Mouse (Mus musculus) CH12.LX (cell line): Measurements from ENCODE around the gene Rxfp4. TPM values are rescaled to one million over a fixed set of nuclear protein-coding genes. Genes with fewer than 3 reads are reported as not detected.

ENCODE experiments used
- DNase-seq: peaks from one replicate; pipeline ENCODE4 v3.0.0-alpha.2; 2013; ENCODE audit errors: extremely low read depth
- H3K27ac ChIP-seq: 2 replicates; pipeline ENCODE4 v1.5.1; 2012; ENCODE audit warnings: low read depth, mild to moderate bottlenecking, control low read depth, moderate library complexity; ENCODE audit not compliant: insufficient read depth
- H3K27me3 ChIP-seq: replicated peaks from 2 replicates; pipeline ENCODE3; 2012; ENCODE audit warnings: inconsistent platforms
- H3K36me3 ChIP-seq, 2 experiments: replicated peaks in 1 of 2; 2 replicates each; pipeline versions ENCODE3 to v1.6.1; 2012; ENCODE audit warnings: inconsistent platforms in 1 of 2, low read length in 1 of 2, mild to moderate bottlenecking in 1 of 2, mixed read lengths in 1 of 2, moderate library complexity in 1 of 2; ENCODE audit not compliant: control insufficient read depth in 1 of 2, insufficient read depth in 1 of 2
- H3K4me1 ChIP-seq, 2 experiments: 2 replicates each; pipeline ENCODE4 v1.6.1; 2012; ENCODE audit warnings: inconsistent platforms in 1 of 2, moderate library complexity in 1 of 2; ENCODE audit not compliant: insufficient read depth in 2 of 2, control insufficient read depth in 1 of 2
- H3K4me2 ChIP-seq: 2 replicates; pipeline ENCODE4 v1.6.1; 2012; ENCODE audit warnings: low read depth, mild to moderate bottlenecking, control low read depth; ENCODE audit not compliant: poor library complexity, insufficient read depth, severe bottlenecking
- H3K4me3 ChIP-seq, 3 experiments: fragments of 150-350 bp in 1 of 3; sonication (generic) in 1 of 3; replicated peaks in 1 of 3; 2 replicates each; pipeline versions ENCODE3 to v1.5.1; 2011 to 2012; ENCODE audit warnings: low read depth in 2 of 3, low read length in 2 of 3, mild to moderate bottlenecking in 2 of 3, moderate library complexity in 2 of 3, control low read depth in 1 of 3, improper control_type of control experiment in 1 of 3, inconsistent platforms in 1 of 3, mixed read lengths in 1 of 3; ENCODE audit not compliant: poor library complexity in 1 of 3
- H3K79me2 ChIP-seq: replicated peaks from 2 replicates; pipeline ENCODE4 v1.6.1; 2012; ENCODE audit warnings: mild to moderate bottlenecking, moderate library complexity; ENCODE audit not compliant: control insufficient read depth, poor library complexity, insufficient read depth, severe bottlenecking; ENCODE audit errors: extremely low read depth
- H3K9ac ChIP-seq: 2 replicates; pipeline ENCODE4 v1.6.1; 2012; ENCODE audit warnings: low read depth, mild to moderate bottlenecking, control low read depth, moderate library complexity; ENCODE audit not compliant: insufficient read depth
- H3K9me3 ChIP-seq: replicated peaks from 2 replicates; pipeline ENCODE3; 2012; ENCODE audit warnings: low read length, inconsistent platforms, mixed read lengths
- BHLHE40 ChIP-seq: IDR thresholded peaks from 2 replicates; pipeline ENCODE4 v1.6.1; 2011; ENCODE audit warnings: mild to moderate bottlenecking, low read depth, low read length, improper control_type of control experiment
- CHD2 ChIP-seq: IDR thresholded peaks from 2 replicates; pipeline ENCODE4 v1.6.1; 2011; ENCODE audit warnings: low read length, improper control_type of control experiment
- EP300 ChIP-seq: IDR thresholded peaks from 2 replicates; pipeline ENCODE4 v1.6.1; 2011; ENCODE audit warnings: low read length, improper control_type of control experiment
- ETS1 ChIP-seq: conservative IDR thresholded peaks from 2 replicates; pipeline ENCODE4 v1.6.1; 2012; ENCODE audit warnings: low read depth, mild to moderate bottlenecking, inconsistent platforms, low read length, improper control_type of control experiment, moderate library complexity
- GABPA ChIP-seq: IDR thresholded peaks from 2 replicates; pipeline ENCODE4 v1.6.1; 2012; ENCODE audit warnings: low read depth, low read length, improper control_type of control experiment, inconsistent platforms; ENCODE audit not compliant: insufficient replicate concordance
- IRF4 ChIP-seq: IDR thresholded peaks from 2 replicates; pipeline ENCODE4 v1.6.1; 2014; ENCODE audit warnings: low read depth, mild to moderate bottlenecking, inconsistent platforms, low read length, improper control_type of control experiment
- JUND ChIP-seq: conservative IDR thresholded peaks from 2 replicates; pipeline ENCODE4 v1.6.1; 2011; ENCODE audit warnings: low read depth, low read length, improper control_type of control experiment
- MAX ChIP-seq: IDR thresholded peaks from 2 replicates; pipeline ENCODE4 v1.6.1; 2011; ENCODE audit warnings: low read length, improper control_type of control experiment
- MAZ ChIP-seq: IDR thresholded peaks from 2 replicates; pipeline ENCODE4 v1.6.1; 2012; ENCODE audit warnings: low read depth, mild to moderate bottlenecking, inconsistent platforms, low read length, improper control_type of control experiment, moderate library complexity
- MEF2A ChIP-seq: IDR thresholded peaks from 2 replicates; pipeline ENCODE4 v1.6.1; 2014; ENCODE audit warnings: low read depth, mild to moderate bottlenecking, inconsistent platforms, low read length, improper control_type of control experiment, borderline replicate concordance
- MXI1 ChIP-seq: IDR thresholded peaks from 2 replicates; pipeline ENCODE4 v1.6.1; 2011; ENCODE audit warnings: mild to moderate bottlenecking, low read depth, low read length, improper control_type of control experiment
- MYC ChIP-seq: IDR thresholded peaks from 2 replicates; pipeline ENCODE4 v1.6.1; 2011; ENCODE audit warnings: low read depth, mild to moderate bottlenecking, improper control_type of control experiment, low read length
- NRF1 ChIP-seq: IDR thresholded peaks from 2 replicates; pipeline ENCODE4 v1.6.1; 2014; ENCODE audit warnings: low read depth, mild to moderate bottlenecking, inconsistent platforms, low read length, improper control_type of control experiment, moderate library complexity
- RAD21 ChIP-seq: IDR thresholded peaks from 2 replicates; pipeline ENCODE4 v1.6.1; 2011; ENCODE audit warnings: low read depth, mild to moderate bottlenecking, low read length, improper control_type of control experiment, moderate library complexity
- RCOR1 ChIP-seq: conservative IDR thresholded peaks from 2 replicates; pipeline ENCODE4 v1.6.1; 2012; ENCODE audit warnings: low read depth, mild to moderate bottlenecking, inconsistent platforms, low read length, improper control_type of control experiment
- SIN3A ChIP-seq: IDR thresholded peaks from 2 replicates; pipeline ENCODE4 v1.6.1; 2012; ENCODE audit warnings: low read length, improper control_type of control experiment, inconsistent platforms
- SMC3 ChIP-seq: IDR thresholded peaks from 2 replicates; pipeline ENCODE4 v1.6.1; 2011; ENCODE audit warnings: low read depth, low read length, improper control_type of control experiment
- TBP ChIP-seq: conservative IDR thresholded peaks from 2 replicates; pipeline ENCODE4 v1.6.1; 2011; ENCODE audit warnings: low read depth, low read length, improper control_type of control experiment
- TCF12 ChIP-seq: IDR thresholded peaks from 2 replicates; pipeline ENCODE4 v1.6.1; 2014; ENCODE audit warnings: low read depth, mild to moderate bottlenecking, inconsistent platforms, low read length, improper control_type of control experiment
- USF1 ChIP-seq: IDR thresholded peaks from 2 replicates; pipeline ENCODE4 v1.6.1; 2014; ENCODE audit warnings: low read depth, mild to moderate bottlenecking, inconsistent platforms, low read length, improper control_type of control experiment
- ZNF384 ChIP-seq: IDR thresholded peaks from 2 replicates; pipeline ENCODE4 v1.6.1; 2012; ENCODE audit warnings: low read depth, low read length, improper control_type of control experiment, inconsistent platforms
- dilution Hi-C: fragments of 300-500 bp; cut with MboI; formaldehyde crosslinking; loops from 2 replicates; pipeline ENCODE4 v1.14.3; 2020; ENCODE audit warnings: low sequenced_read_pairs; ENCODE audit not compliant: extremely low pct_unique_long_range_greater_than_20kb, extremely low pct_ligation_motif_present
- in situ Hi-C: fragments of 300-500 bp; cut with MboI; formaldehyde crosslinking; loops from 3 replicates; pipeline ENCODE4 v1.14.3; 2019; ENCODE audit warnings: low sequenced_read_pairs, low pct_ligation_motif_present, low pct_unique_long_range_greater_than_20kb, mixed read lengths
- polyA plus RNA-seq: library from polyadenylated mRNA; unstranded; fragments of >175 nt; gene quantifications from 2 replicates; pipeline ENCODE4 v1.2.1, GENCODE M21; 2012; ENCODE audit warnings: low read depth; ENCODE audit not compliant: insufficient read length
- total RNA-seq, 2 experiments: library from RNA; depleted of rRNA; stranded (reverse); fragments of 300-350 nt in 1 of 2; fragments of >200 nt in 1 of 2; gene quantifications; 2 replicates each; pipeline ENCODE4 v1.2.3; 2012 to 2014

Gene Rxfp4
- total and polyA plus RNA-seq, 3 experiments: not detected

- Histone ChIP-seq H3K27me3 (peaks cover 8% of the 10 kb centered on the region), H3K4me2 (no peak overlapping the region), H3K9me3 (no peaks in the 10 kb centered on the region), H3K4me3 (no peak overlapping the region), H3K27ac (no peak overlapping the region), H3K79me2 (peaks cover 22% of the 10 kb centered on the region), H3K4me1 (peaks cover 18 to 60% of the 10 kb centered on the region in 2 experiments), H3K9ac (no peak overlapping the region), H3K36me3 (no peaks in the 10 kb centered on the region)
- dilution Hi-C loops: no loop called here
- DNase-seq: no peak
- no peak for TF ChIP-seq CHD2
- no peak for TF ChIP-seq MAZ
- no peak for TF ChIP-seq ZNF384
- no peak for TF ChIP-seq JUND
- TF ChIP-seq GABPA: no peak
- TF ChIP-seq SIN3A: no peak
- no peak for TF ChIP-seq EP300
- TF ChIP-seq NRF1: no peak
- TF ChIP-seq RAD21: no peak
- in situ Hi-C loops: loop anchor here (25.0 kb wide), 1 partner anchor 119 kb away; no protein-coding TSS in a partner anchor
Observed at GRCm38 (mm10) chr3:88618074-88618871, 34.7 kb downstream of the Rxfp4 start.

GRCm38 (mm10) chr3:88616951-88617500, 35.9 kb downstream of the Rxfp4 start:
- no peaks in the 10 kb centered on the region for H3K36me3 ChIP-seq
- peak overlapping the region; percentile 43; the same call in 1 of the 2 replicates for H3K4me2 ChIP-seq
- dilution Hi-C loops: no loop called here
- H3K9me3 ChIP-seq: no peaks in the 10 kb centered on the region
- H3K9ac ChIP-seq: no peak overlapping the region
- peaks cover 8% of the 10 kb centered on the region for H3K27me3 ChIP-seq
- TF ChIP-seq USF1: no peak
- 0 out of 2 replicates have a peak, but pooled peaks have one; percentile 22 for TF ChIP-seq MAX
- TF ChIP-seq, all 38 proteins: peak for 1
- Histone ChIP-seq H3K27ac (no peak overlapping the region), H3K79me2 (peaks cover 10% of the 10 kb centered on the region), H3K4me3 (no peak overlapping the region), H3K4me1 (peaks cover 18 to 56% of the 10 kb centered on the region in 2 experiments)
- in situ Hi-C loops: loop anchor here (25.0 kb wide), 1 partner anchor 120 kb away; no protein-coding TSS in a partner anchor
- DNase-seq: no peak

DNA sequence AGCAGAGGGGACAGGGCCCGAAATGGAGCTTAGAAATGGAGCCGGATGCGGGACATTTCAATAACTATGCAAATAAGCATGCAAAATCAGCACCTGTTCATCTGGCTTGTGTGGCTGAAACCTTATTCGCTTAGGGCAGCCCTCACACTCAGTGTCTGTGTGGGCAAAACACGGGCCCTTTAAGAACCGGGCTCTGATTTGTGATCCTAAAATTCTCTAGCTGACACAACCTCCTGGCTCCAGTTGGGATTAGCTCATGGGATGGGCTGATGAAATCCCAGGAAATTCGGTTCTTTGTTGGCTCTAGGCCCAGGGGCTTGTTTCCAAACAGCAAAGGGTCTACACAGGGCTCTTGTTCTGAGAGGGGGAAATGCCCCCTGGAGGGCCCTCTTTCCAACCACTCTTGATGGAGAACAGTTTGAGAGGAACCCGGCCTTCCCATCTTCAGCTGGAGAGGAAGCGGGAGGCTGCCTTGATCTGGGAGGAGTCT, 37.0 kb downstream of the Rxfp4 start:
- peak overlapping the region; percentile 84 for H3K4me2 ChIP-seq
- in situ Hi-C loops (loop anchor here (25.0 kb wide), 1 partner anchor 121 kb away; no protein-coding TSS in a partner anchor), dilution Hi-C loops (no loop called here)
- H3K36me3 ChIP-seq: no peaks in the 10 kb centered on the region
- H3K4me1 ChIP-seq: peaks cover 18 to 56% of the 10 kb centered on the region in 2 experiments
- H3K9me3 ChIP-seq: no peaks in the 10 kb centered on the region
- DNase-seq: peak; percentile 73
- H3K4me3 ChIP-seq: peak overlapping the region in 1 of 3 experiments; percentile 18
- no peak overlapping the region for H3K27ac ChIP-seq
- H3K27me3 ChIP-seq: peaks cover 8% of the 10 kb centered on the region
- no peaks in the 10 kb centered on the region for H3K79me2 ChIP-seq
- 0 out of 2 replicates have a peak, but pooled peaks have one; percentile 16 for TF ChIP-seq MXI1
- TF ChIP-seq IRF4: peak; percentile 53; the same call in 1 of the 2 replicates
- TF ChIP-seq BHLHE40: peak; percentile 72
- TF ChIP-seq MYC: 0 out of 2 replicates have a peak, but pooled peaks have one; percentile 29
- TF ChIP-seq MAZ: 0 out of 2 replicates have a peak, but pooled peaks have one; percentile 39
- TF ChIP-seq SIN3A: no peak
- TF ChIP-seq SMC3: no peak
- 0 out of 2 replicates have a peak, but pooled peaks have one; percentile 17 for TF ChIP-seq RCOR1
- TF ChIP-seq TCF12: peak; percentile 72
- peak; percentile 50; the same call in 1 of the 2 replicates for TF ChIP-seq MEF2A
- no peak; the same call in 1 of the 2 replicates for TF ChIP-seq ETS1
- TF ChIP-seq JUND: no peak
- peak; percentile 79 for TF ChIP-seq EP300
- TF ChIP-seq TBP: peak; percentile 53; the same call in 1 of the 2 replicates
- peak overlapping the region; percentile 39 for H3K9ac ChIP-seq
